Mouse (Mus musculus): ENCODE data around the gene Gm28434. TPM values are rescaled to one million over a fixed set of nuclear protein-coding genes. Genes with fewer than 3 reads are reported as not detected.

The Gm28434 gene
- polyA plus RNA-seq (2012), result not detected in 2 replicates

DNA sequence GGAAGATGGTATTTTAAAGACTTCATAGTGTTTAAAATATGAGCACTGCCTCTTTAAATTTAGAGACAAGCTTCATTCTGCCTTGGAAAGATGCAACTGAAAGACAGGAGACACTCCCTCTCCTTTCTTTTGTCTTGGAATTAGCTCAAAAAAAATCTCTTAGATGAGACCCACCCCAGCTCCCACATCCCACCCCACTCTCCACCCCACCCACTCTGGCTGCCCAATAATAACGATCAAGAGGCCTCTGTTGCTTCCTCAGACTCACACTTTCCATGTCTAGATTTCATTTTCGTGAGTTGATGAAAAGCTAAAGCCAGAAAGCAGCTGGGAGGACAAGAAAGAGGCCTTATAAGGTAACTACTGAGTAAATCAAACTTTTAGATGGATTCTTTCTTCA, at the start of gene Gm28434, which contains the start of gene 2310003L06Rik:
Gene Gm28434, plus strand, starts transcription at position 317 of the 400 bp plus-strand sequence.
Gene 2310003L06Rik, plus strand, starts transcription at position 259 of the 400 bp plus-strand sequence.

DNA sequence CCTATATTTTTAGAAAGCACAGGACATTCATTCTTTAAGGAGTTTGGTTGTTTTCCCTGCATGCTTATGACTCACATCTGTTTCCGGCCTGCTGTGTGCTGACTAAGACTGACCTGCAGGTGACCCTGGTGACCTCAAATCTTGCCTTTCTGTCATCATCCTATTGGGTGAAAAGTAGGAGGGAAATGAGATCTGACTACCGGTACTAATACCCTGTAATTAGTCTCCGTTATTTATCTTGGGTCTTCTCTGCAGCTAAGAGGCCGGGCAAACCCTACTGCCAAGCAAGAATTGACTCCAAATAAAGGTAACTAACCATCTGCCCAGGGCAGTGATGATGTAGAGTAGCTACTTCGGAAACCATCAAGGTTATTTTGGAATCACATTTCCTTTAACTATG, 43.9 kb upstream of the Gm28434 start, which contains the start of gene Csn3:
Gene Csn3, plus strand, starts transcription at position 208 of the 400 bp plus-strand sequence.

GRCm38 (mm10) chr5:87979139-87979538, 9.8 kb downstream of the Gm28434 start, which contains the start of gene Cabs1:
Gene Cabs1 (plus strand): TSS chr5:87979439.

GRCm38 (mm10) chr5:88002249-88002648, 32.9 kb downstream of the Gm28434 start, which contains the start of gene Smr3a:
Gene Smr3a (plus strand): TSS chr5:88002549.

Other genes starting within 250 kb of the Gm28434 start
- gene Csn1s2a, start 194.9 kb upstream of the Gm28434 start, polyA plus RNA-seq (2012), result not detected in 2 replicates
- gene Csn1s2b, start 161.4 kb upstream of the Gm28434 start, polyA plus RNA-seq (2012), result not detected in 2 replicates
- gene Prr27, start 143.8 kb upstream of the Gm28434 start, polyA plus RNA-seq (2012), result not detected in 2 replicates
- not detected in 2 replicates for gene Odam, start 84.5 kb upstream of the Gm28434 start, polyA plus RNA-seq (2012)
- gene Csn3, start 43.9 kb upstream of the Gm28434 start, polyA plus RNA-seq (2012), result not detected in 2 replicates
- not detected in 2 replicates for gene 2310003L06Rik, start 58 bp upstream of the Gm28434 start, polyA plus RNA-seq (2012)
- not detected in 2 replicates for gene Cabs1, start 9.9 kb downstream of the Gm28434 start, polyA plus RNA-seq (2012)
- not detected in 2 replicates for gene Smr3a, start 33.0 kb downstream of the Gm28434 start, polyA plus RNA-seq (2012)
- not detected in 2 replicates for gene Smr2, start 117.0 kb downstream of the Gm28434 start, polyA plus RNA-seq (2012)
- not detected in 2 replicates for gene Gm11116, start 142.0 kb downstream of the Gm28434 start, polyA plus RNA-seq (2012)
- not detected in 2 replicates for gene Gm11115, start 184.6 kb downstream of the Gm28434 start, polyA plus RNA-seq (2012)

All from megakaryocyte-erythroid progenitor cell, adult 5 weeks (primary cell).